Mouse (Mus musculus) erythroblast, embryonic 14.5 days (primary cell): ENCODE results near the gene Pbp2.

Experiments used
- GATA1 ChIP-seq: IDR thresholded peaks from 2 replicates; pipeline ENCODE4 v1.6.1; 2012; ENCODE audit warnings: low read length, inconsistent platforms, mixed read lengths
- TAL1 ChIP-seq: IDR thresholded peaks from 3 replicates; pipeline ENCODE4 v1.6.1; 2012; ENCODE audit warnings: low read length, inconsistent platforms, mixed read lengths

DNA sequence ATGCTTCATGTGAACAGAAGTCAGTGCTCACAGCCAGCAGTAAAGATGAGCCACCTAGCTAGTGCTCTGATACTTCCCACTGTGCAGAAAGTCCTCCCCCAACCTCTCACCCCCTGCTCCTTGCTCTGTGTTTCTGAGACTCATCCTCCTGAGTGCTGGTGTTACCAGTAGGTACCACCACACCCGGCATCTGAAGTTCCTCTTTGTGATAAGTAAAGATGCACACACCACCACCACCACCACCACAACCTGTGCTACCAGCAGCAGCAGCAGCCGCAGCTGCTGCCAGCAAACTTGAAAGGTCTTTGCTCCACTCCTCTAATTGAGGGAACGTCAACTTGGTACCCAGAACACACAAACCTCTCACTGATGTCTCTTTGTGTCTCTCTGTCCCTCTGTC is 43.0 kb downstream of the Pbp2 start:
- no peak for TF ChIP-seq GATA1
- no peak for TF ChIP-seq TAL1
